Mouse (Mus musculus): ENCODE data around the gene Gnb1.
"Not testable (repeated sequence)": the region's sequence is repeated elsewhere in the genome, so short reads cannot be mapped to it uniquely, and the experiment has no call there.

The Gnb1 gene

DNA sequence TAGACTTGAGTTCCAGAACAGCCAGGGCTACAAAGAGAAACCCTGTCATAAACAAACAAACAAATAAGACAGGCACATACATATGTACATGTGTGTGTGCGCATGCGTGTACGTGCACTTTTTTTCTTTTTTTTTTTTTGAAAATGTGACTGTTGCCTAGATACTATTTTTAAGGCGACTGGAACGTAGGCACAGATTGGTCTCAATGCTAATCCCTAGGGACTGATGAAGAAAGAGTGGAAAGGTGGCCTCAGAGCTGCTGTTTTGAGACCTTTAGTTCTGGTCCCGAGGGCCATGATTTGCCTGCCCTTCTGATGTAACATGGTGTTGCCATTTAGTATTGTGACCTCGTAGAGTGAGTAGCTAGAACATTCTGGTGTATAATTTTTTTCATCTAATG lies 58.8 kb downstream of the Gnb1 start:
- in situ Hi-C loops (cut with MboI; ENCODE audit: low sequenced_read_pairs) = no loop called here

DNA sequence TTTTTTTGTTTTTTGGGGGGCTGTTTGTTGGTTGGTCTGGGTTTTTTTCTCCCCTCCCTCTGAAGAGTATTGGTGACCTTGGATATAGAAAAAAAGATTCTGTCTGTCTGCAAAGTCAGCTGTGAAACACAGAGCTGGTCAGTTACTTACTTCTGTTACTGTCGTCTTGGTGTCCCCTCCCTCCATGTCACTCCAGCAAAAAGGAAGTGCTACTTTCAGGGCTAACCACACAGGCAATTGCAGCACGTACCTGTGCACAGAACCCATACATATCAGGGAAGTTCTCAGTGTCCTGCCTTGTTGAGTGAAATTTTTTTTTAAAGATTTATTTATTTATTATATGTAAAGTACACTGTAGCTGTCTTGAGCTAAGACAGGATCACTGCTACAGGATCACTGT lies 59.3 kb downstream of the Gnb1 start:
- in situ Hi-C loops (cut with MboI; ENCODE audit: low sequenced_read_pairs) = no loop called here

DNA sequence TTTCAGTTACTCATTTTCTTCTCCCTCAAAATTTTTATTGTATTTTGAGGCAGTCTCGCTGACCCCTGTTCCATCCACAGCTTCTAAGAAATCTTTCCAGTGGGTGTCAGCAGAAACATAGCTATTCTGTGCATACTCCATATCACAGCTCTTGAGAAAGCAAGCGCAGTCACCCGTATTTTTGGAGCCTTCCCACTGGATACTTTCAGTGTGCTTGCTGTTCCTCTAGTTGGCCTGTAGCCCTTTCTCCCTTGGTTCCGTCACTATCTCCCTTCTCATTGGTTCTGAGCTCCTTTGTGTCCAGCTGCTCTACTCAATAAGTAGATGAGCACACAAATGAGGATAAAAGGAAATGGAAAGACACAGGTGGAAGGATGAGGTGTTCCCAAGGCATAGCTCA lies 59.9 kb downstream of the Gnb1 start:
- in situ Hi-C loops (cut with MboI; ENCODE audit: low sequenced_read_pairs) = no loop called here

DNA sequence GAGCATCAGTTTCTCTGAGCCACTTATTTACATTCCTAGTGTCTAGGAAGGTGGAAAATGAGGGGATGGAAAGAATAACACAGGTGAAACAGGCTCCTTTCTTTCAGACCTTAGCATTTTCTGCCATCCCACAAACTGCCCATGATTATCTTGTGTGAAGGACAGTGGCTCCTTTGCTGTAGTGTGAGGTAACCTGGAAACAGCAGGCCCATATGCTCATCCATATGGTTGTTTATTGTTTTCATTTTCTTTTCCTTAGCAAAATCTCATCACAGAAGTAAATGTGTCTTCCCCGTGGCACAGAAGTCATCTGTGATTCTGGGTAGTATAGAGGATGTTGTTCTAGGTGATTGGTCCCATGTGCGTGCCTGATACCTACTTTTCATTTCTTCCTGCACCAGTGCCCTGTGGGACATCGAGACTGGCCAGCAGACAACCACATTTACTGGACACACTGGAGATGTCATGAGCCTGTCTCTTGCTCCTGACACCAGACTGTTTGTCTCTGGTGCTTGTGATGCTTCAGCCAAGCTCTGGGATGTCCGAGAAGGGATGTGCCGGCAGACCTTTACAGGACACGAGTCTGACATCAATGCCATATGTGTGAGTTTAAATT lies 61.9 kb downstream of the Gnb1 start:
- in situ Hi-C loops (cut with MboI; ENCODE audit: low sequenced_read_pairs) = no loop called here

DNA sequence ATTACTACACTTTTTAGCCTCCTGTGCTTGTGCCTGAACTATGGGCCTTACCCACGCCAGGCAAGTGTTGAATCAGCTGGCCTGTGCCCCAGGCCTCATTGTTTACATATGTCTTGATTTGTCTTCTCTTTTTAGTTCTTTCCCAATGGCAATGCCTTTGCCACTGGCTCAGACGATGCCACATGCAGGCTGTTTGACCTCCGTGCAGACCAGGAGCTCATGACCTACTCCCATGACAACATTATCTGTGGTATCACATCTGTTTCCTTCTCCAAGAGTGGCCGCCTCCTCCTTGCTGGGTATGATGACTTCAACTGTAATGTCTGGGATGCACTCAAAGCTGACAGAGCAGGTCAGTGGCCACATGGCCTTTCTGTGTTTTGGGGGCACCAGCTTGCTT lies 63.7 kb downstream of the Gnb1 start:
- in situ Hi-C loops (cut with MboI; ENCODE audit: low sequenced_read_pairs) = no loop called here

DNA sequence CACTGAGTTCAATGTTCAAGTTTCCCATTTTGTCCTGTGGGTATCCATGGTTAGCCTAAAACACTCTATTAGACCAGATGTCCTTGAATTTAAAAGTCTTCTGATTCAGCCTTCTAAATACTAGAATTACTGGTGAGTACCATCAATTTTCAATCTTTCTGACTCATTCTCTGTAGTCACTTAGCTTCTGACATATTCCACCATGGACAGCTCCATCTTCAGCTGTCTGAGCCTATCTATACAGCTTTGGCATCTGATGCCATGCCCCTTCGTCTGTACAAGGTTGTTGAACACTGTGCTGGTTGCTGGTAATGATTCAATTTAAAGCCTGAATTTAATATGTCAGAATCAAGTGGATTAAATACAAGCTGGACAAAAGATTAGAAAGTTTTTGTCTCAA lies 64.3 kb downstream of the Gnb1 start:
- in situ Hi-C loops (cut with MboI; ENCODE audit: low sequenced_read_pairs) = no loop called here

DNA sequence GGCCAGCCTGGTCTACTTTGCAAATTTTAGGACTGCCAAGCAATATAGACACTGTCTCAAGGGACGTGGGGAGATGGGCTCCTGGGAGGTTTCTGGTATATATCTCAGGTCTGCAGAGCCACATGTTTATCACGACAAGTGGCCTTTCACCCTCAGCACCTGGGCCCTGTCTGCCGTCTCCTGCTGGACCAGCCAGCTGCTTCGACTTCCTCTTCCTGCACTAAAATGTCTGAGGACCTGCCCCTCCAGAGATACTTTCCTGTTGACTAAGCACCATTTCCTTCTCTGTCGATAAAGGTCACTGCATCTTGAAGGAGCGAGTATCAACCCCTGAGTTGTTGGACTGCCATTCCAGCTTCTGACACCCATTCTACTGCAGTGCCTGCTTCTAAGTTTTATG lies 68.3 kb downstream of the Gnb1 start:
- in situ Hi-C loops (cut with MboI; ENCODE audit: low sequenced_read_pairs) = no loop called here

DNA sequence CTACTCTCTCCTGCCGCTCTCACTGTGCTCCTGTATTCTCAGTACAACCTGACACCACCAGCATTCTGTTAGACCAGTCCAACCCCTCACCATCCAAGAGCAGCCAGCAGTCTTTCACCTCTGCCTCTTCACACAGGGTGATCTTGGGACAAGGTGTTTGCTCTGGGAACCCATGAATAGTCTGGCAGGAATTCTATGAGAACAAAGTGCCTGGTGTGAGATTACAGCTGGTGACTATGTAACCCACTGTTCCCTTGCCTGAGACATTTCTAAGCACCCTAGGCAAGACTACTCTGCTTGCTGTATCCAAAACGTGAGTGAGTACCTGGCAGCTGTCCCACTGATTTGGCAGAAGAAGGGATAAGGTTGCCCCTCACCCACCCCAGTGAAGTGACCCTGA lies 69.8 kb downstream of the Gnb1 start:
- in situ Hi-C loops (cut with MboI; ENCODE audit: low sequenced_read_pairs) = no loop called here

DNA sequence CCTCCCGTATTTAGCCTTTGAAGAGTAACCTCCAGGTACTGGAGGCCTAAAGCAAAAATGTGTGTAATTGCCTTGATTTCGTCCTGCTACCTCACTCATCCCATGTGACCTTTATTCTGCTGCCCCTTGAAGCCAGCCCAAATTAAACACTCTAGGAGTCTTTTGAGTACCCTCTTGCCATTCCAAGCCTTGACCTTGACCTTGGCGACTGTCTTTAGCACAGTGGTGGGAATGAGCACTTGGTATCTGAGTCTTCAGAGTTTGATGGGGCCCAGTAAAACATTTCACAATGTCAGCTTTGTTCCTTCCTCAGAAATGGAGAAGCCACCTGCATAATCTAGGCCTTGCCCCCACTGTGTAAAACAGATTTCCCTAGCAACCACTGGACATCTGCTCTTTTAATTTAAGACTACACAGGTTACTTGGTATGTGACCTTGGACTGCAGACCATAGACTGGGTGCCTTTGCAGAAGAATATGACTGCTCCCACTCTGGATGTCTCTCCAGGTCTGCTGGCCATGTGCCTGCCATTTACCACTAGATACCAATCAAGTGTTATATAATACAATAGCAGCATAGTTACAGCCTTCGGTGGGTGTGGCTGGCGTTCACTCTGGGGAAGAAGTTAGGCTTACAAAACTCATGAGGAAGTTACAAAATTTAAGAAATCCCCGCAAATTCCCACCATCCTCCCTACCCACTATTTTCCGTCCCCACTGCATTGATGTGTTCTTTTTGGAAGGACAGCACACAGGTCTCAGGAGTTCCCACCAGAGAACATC lies 70.7 kb downstream of the Gnb1 start, which contains the start of gene Nadk:
Gene Nadk (plus strand): TSS at position 718 of the 782 bp plus-strand sequence.
- in situ Hi-C loops (cut with MboI; ENCODE audit: low sequenced_read_pairs) = no loop called here

DNA sequence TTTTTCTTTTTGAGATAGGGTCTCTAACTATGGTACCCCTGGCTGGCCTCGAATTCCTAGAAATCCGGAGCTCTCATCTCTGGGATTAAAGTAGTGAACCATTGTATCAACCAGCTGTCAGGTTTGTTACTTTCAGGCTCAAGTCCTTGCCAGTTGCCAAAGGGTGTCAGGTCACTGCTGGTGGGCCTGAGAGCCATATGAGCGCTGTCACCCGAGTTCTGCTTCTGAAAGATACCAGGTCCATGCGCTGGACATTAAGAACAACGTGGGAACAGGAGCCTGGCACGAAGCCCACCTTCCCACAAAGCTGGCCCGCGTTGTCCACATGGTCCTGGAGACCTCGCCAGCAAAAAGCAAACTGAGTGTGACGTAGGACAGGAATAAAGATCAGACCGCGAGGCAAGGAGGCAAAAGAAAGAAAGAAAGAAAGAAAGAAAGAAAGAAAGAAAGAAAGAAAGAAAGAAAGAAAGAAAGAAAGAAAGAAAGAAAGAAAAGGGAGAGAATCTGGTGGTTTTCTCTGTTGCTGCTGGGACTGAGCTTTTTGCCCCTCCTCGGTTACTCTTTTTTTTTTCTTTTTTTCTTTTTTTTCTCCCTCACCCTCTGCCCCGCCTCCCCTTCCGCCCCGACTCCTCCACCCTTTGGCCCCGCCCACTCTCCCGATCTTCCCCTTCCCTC lies 71.7 kb downstream of the Gnb1 start:
- in situ Hi-C loops (cut with MboI; ENCODE audit: low sequenced_read_pairs) = no loop called here

DNA sequence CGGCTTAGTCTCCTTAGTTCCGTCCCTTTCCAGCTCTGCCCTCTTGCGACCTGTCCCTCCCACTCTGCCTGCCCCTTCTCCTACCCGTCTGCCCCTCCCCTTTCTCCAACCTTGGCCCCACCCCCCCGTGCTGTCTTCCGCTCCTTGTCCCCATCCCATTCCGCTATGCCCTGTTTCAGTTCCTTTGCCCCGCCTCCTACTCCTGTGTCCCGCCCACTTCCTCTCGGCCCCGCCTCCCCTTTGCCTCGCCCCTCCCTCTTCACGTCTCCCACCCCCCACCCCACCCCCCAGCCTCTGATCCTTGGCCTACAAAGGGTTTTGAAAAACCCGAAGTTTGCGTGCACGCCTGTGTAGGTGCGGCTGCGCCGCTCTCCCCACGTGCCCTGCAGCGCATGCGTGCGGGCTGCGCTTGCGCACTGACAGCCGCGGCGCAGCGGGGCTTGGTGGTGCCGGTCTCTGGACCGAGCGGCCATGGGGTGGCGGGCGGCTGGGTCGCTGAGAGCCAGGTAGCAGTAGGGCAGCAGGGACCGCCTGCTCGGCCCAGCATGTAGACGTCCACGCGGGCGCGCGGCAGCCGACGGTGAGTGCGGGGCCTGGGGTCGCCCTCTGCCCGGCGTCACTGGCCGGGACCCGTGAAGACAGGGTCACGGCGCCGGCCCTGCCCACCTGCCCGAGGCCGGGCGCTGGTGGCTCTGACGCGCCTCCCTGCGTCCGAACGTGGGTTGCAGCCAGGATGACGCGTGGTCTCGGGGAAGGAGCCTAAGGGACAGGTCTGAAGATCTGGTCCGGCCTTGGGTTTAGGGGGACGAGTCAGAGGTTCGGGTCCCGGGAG lies 72.5 kb downstream of the Gnb1 start:
- in situ Hi-C loops (cut with MboI; ENCODE audit: low sequenced_read_pairs) = no loop called here

DNA sequence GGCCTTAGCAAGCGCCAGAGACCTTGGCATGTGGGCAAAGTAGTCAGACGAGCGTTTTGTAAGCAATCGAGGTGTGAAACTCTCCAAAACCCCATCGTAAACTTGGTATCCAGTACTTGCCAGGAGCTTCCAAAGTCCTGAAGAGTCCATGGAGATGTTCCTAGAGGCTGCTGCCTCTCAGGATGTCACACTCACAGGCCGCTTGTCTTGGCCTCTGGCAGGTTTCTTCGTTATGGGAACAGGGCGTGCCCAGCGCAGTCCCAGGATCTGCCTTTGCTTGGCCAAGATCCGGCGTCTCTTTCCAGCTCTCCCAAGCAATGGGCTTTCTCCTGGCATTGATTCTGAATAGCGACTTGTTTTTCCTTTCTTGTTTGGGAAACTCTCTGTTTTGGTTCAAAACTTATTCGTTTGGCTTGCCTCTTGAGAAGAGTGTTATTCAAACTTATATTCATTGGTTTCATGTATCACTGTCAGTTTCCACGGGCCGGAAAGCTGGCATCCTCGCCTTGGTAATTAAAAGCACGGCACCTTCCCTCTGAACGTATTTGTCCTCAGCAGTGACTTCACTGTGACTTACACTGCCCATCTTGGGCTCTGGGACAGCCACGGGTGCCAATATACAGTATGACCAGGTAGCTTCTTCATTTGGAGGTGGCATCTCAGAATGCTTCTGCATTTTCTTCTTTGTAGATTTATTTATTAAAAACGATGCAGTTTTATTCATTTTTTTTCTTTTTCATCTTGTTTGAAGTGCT lies 73.3 kb downstream of the Gnb1 start:
- in situ Hi-C loops (cut with MboI; ENCODE audit: low sequenced_read_pairs) = no loop called here

DNA sequence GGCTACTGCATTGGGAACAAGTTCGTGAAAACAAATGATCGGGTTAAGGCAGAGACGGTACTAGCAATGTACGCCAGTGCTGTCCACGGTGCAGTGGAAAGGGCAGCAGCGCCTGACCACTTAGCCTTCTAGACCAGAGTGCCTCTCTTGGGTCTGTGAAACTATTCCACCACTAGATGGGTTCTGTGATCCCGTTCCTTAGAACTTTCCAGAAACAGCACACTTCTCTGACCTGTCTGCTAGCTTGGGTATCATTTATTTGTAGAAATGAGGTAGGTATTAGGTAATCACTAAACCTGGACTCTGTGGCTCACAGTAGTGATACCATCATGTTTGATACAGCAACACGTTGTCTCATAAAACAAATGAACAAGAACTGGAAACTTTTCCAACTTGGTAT lies 75.4 kb downstream of the Gnb1 start:
- in situ Hi-C loops (cut with MboI; ENCODE audit: low sequenced_read_pairs) = no loop called here

DNA sequence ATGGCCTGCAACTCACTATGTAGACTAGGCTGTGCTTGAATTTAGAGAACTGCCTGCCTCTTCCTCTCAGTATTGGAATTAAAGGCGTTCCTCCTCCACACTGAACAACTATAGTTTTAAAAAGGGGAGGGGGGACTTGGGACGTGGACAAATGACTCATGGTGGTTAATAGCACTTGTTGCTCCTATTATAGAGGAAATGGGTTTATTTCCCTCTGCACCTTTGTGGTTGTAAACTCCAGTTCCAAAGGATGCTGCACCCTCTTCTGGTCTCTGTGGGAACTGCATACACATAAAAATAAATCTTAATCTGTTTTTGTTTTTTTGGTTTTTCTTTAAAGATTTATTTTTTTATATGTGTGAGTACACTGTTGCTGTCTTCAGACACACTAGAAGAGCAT lies 77.0 kb downstream of the Gnb1 start:
- in situ Hi-C loops (cut with MboI; ENCODE audit: low sequenced_read_pairs) = no loop called here

DNA sequence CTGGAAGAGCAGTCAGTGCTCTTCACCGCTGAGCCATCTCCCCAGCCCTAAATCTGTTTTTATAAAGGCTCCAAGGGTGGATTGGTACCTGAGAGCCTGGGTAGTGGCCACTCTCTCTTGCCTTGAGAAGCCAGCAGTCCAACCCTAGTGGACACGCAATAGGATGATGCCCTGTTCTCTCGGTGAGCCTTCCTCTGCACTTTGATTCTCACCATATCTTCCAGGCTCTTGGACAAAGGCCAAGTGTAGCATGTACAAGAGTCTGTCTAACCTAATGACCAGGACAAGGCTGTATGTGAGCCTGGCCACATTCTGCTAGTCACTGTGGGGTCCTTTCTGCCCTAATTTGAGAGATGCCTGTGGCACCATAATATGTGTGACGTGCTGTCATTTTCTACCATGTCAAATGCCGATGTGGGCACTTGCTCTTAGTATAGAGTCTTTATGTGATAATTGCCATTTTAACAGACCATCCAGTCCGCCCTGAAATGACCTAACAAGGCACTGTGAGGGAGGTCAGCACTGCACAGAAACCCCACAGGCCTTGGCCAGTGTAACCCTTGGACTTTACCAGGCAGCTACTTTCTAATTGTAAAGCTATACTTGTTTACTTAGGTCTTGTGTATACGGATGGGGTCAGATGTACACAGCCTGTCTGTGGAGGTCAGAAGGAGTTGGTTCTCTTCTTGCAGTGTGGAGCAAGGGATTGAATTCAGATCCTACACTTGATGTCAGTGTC lies 77.6 kb downstream of the Gnb1 start:
- in situ Hi-C loops (cut with MboI; ENCODE audit: low sequenced_read_pairs) = no loop called here

DNA sequence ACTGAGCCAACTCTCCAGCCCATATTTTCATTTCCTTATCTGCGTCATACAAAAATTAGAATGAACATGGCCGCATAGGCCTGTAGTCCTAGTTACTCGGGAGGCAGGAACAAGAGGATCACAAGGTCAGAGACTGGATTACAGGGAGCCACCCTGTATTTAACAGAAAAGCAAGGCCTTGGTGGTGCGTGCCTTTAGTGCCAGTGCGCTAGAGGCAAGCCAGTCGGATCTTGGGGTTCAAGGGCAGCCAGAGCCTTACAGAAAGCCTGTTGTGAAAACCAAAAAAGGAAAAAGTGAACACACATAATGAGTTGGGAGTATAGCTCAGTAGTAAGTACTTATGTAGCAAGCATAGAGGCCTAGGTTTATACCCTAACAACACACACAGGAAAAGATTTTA lies 78.7 kb downstream of the Gnb1 start:
- in situ Hi-C loops (cut with MboI; ENCODE audit: low sequenced_read_pairs) = no loop called here

DNA sequence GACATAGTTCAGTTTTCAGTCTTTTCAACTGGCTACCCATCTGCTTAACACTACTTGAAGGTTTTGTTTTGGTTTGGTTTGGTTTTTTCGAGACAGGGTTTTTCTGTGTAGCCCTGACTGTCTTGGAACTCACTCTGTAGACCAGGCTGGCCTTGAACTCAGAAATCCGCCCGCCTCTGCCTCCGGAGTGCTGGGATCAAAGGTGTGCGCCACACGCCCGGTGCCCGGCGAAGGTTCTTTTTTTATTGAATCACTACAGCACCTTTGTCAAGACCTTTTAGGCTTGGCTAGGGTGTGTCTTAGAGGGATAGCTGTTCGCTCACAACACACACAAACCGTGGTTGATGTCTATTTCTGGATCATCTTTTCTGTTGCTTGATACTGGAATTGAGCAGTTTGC lies 79.2 kb downstream of the Gnb1 start:
- in situ Hi-C loops (cut with MboI; ENCODE audit: low sequenced_read_pairs) = not testable (repeated sequence)

DNA sequence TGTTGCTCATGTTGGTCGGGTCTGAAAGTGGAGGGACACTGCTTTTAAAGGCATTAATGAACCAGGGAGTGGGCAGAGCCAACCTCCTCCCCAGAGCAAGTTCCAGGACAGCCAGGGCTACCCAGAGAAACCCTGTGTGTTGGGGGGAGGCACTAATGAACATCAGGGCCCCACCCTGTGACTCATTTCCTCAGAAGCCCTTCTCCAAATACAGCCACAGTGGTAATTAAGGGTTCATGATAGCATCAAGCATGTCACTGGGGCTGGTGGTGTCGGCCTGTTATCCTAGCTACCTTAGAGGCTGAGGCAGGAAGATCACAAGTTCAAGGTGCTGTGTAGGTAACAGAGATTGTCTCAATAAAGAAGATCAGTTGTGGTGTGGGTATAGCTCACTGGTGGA lies 80.3 kb downstream of the Gnb1 start:
- in situ Hi-C loops (cut with MboI; ENCODE audit: low sequenced_read_pairs) = no loop called here

DNA sequence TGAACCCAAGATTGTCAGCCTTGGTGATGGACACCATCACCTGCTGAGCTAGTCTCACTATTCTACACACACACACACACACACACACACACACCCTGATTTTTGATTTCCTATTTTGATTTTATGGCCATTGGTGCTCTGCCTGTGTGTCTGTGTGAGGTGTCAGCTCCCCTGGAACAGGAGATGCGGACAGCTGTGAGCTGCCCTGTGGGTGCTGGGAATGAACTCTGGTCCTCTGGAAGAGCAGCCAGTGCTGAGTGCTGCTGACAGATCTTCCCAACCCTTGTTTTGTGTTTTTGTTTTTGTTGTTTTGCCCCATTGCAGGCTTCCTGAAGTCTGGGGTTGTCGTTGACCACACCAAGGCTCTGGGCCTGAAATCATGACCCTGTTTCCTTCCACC lies 82.0 kb downstream of the Gnb1 start:
- in situ Hi-C loops (cut with MboI; ENCODE audit: low sequenced_read_pairs) = no loop called here

DNA sequence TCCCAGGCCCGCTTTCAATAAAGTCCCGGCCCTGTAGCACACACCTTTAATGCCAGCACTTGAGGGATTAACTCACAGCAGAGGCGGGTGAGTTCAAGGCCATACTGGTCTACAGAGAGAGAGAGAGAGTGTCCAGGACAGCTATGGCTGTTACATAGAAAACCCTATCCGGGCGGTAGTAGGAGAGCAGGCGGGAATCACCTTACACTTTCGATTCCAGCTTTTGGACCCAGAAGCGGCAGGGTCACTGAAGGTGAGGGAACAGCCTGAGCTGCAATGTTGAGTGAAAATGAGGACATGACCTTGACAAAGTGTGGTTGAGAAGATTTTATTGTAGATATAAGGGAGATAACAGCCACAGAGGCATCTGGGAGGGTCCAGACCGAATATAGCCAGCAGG lies 82.7 kb downstream of the Gnb1 start:
- in situ Hi-C loops (cut with MboI; ENCODE audit: low sequenced_read_pairs) = no loop called here
